Mouse (Mus musculus) liver, embryonic 13.5 days (tissue): ENCODE measurements at regions not wholly inside any gene's neighbourhood (a gene's known extent, or its start where the extent isn't known, plus 50 kb on each side); places are given as distances from the start of the nearest gene placed in this dataset.

ENCODE experiments used
- ATAC-seq: fragments of 200-750 bp; cut with Nextera tagmentation; 2 replicates; pipeline ENCODE4 v1.8.0; 2017; ENCODE audit warnings: low read depth, mild to moderate bottlenecking, moderate number of reproducible peaks, moderate library complexity
- DNase-seq: peaks from one replicate; pipeline ENCODE4 v3.0.0; 2022
- H3K27ac ChIP-seq: fragments of 300-500 bp; sonication (generic); 2 replicates; pipeline ENCODE4 v1.5.1; 2015; ENCODE audit warnings: moderate library complexity, mild to moderate bottlenecking, inconsistent platforms
- H3K27me3 ChIP-seq: fragments of 300-500 bp; sonication (generic); 2 replicates; pipeline ENCODE4 v1.6.1; 2015; ENCODE audit warnings: mild to moderate bottlenecking, inconsistent platforms
- H3K36me3 ChIP-seq: fragments of 300-500 bp; sonication (generic); 2 replicates; pipeline ENCODE4 v1.6.1; 2015; ENCODE audit warnings: mild to moderate bottlenecking, inconsistent platforms
- H3K4me1 ChIP-seq: fragments of 300-500 bp; sonication (generic); replicated peaks from 2 replicates; pipeline ENCODE4 v1.6.1; 2015; ENCODE audit warnings: inconsistent platforms
- H3K4me2 ChIP-seq: fragments of 300-500 bp; sonication (generic); 2 replicates; pipeline ENCODE4 v1.6.1; 2015; ENCODE audit warnings: inconsistent platforms, mild to moderate bottlenecking, moderate library complexity
- H3K4me3 ChIP-seq: fragments of 300-500 bp; sonication (generic); replicated peaks from 2 replicates; pipeline ENCODE4 v1.5.1; 2015; ENCODE audit warnings: mild to moderate bottlenecking, inconsistent platforms
- H3K9ac ChIP-seq: fragments of 300-500 bp; sonication (generic); 2 replicates; pipeline ENCODE4 v1.6.1; 2015; ENCODE audit warnings: mild to moderate bottlenecking, inconsistent platforms
- H3K9me3 ChIP-seq: fragments of 300-500 bp; sonication (generic); replicated peaks from 2 replicates; pipeline ENCODE4 v1.6.1; 2016; ENCODE audit warnings: inconsistent platforms
- WGBS: fragments of 180-500 bp; shearing (Covaris S2); methylation state at CpG from one replicate; pipeline ENCODE4 v1.1.7; 2015; ENCODE audit not compliant: insufficient replicate concordance; 5-methylcytosine and 5-hydroxymethylcytosine counted together

DNA sequence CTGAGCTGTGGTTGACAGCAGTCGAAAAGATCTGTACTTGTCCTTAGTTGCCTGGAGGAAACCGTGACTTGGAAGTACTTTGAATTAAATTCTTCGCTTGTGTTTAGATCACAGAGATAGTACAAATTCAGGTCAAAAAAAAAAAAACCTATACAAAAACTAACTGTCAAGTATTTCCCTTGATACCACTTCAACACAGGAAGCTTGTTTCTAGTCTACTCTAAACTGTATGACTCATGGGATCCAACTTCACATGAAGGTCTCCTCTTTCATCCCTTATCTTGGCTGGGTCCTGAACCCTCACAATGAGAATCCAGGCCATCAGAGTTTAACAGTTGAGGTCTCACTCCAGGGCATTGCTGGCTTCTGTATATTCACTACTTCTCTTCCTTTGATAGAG, 54.8 kb downstream of the Tmem30b start:
- H3K4me3 ChIP-seq: no peak overlapping the region
- H3K9ac ChIP-seq: no peak overlapping the region
- no peaks in the 10 kb centered on the region for H3K27me3 ChIP-seq
- no peak overlapping the region for H3K27ac ChIP-seq
- no peak for DNase-seq
- H3K4me1 ChIP-seq: no peaks in the 10 kb centered on the region
- no peaks in the 10 kb centered on the region for H3K36me3 ChIP-seq
- no peaks in the 10 kb centered on the region for H3K9me3 ChIP-seq
- H3K4me2 ChIP-seq: no peak overlapping the region
- ATAC-seq: no peak
- 66% methylated on average over 3 of the region's 3 CpGs for WGBS

DNA sequence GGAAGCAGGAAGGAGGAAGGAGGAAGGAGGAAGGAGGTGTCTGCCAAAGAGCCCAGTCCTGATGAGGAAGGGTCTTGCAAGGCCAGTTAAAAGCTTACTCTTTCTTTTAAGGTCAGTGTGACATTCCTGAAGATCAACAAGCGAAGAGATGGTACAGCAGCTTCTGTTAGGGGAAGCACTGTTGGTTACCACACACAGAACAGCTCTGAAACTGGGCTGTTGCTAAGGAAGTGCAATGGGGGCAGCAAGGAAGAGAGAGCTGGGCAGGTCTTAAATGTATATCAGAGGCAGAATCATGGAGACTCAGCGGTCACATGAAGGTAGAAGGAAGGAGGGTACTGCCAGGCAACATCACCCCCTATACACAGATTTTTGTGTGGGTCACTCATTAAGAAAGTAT, 63.3 kb downstream of the Tmem30b start:
- Histone ChIP-seq H3K36me3 (no peaks in the 10 kb centered on the region), H3K27me3 (no peaks in the 10 kb centered on the region), H3K4me3 (no peak overlapping the region), H3K4me2 (no peak overlapping the region), H3K27ac (no peak overlapping the region), H3K9me3 (no peaks in the 10 kb centered on the region), H3K9ac (no peak overlapping the region), H3K4me1 (no peaks in the 10 kb centered on the region)
- ATAC-seq (no peak), DNase-seq (no peak)
- WGBS: 57% methylated on average over 2 of the region's 2 CpGs

GRCm38 (mm10) chr12:73482275-73482674, 63.9 kb downstream of the Tmem30b start:
- no peaks in the 10 kb centered on the region for H3K36me3 ChIP-seq
- H3K4me3 ChIP-seq: no peak overlapping the region
- DNase-seq (no peak), ATAC-seq (no peak)
- H3K9me3 ChIP-seq: no peaks in the 10 kb centered on the region
- H3K4me2 ChIP-seq: no peak overlapping the region
- H3K9ac ChIP-seq: no peak overlapping the region
- H3K27me3 ChIP-seq: no peaks in the 10 kb centered on the region
- H3K27ac ChIP-seq: no peak overlapping the region
- H3K4me1 ChIP-seq: no peaks in the 10 kb centered on the region
- 67% methylated on average over 6 of the region's 6 CpGs for WGBS

DNA sequence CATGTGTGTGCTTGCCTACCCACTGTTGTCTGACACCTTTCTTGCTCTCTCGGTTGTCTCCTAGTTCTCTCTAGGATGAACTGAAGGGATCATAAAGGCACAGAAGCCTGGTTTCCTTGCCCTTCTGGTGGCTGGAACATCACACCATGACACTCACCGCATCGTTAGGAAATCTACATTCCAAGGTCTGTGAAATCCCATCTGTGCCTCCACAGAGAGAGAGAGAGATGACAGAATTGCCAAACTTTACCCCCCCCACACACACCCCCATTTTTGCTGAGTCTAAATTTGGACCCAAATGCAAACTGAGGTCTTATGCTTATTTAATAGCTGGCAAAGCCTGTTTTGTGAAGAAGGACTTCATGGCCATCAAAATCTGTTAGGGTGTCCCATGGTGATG, 64.5 kb downstream of the Tmem30b start:
- DNase-seq: no peak
- Histone ChIP-seq H3K9me3 (no peaks in the 10 kb centered on the region), H3K9ac (no peak overlapping the region), H3K27ac (no peak overlapping the region), H3K27me3 (no peaks in the 10 kb centered on the region), H3K36me3 (no peaks in the 10 kb centered on the region), H3K4me1 (no peaks in the 10 kb centered on the region), H3K4me3 (no peak overlapping the region), H3K4me2 (no peak overlapping the region)
- 55% methylated on average over 3 of the region's 3 CpGs for WGBS
- no peak for ATAC-seq

GRCm38 (mm10) chr12:73481165-73481564, 65.0 kb downstream of the Tmem30b start:
- Histone ChIP-seq H3K4me1 (no peaks in the 10 kb centered on the region), H3K27ac (no peak overlapping the region), H3K4me2 (no peak overlapping the region), H3K27me3 (no peaks in the 10 kb centered on the region), H3K9me3 (no peaks in the 10 kb centered on the region), H3K36me3 (no peaks in the 10 kb centered on the region), H3K4me3 (no peak overlapping the region), H3K9ac (no peak overlapping the region)
- WGBS: 75% methylated on average over 6 of the region's 6 CpGs
- no peak for DNase-seq
- ATAC-seq: no peak

DNA sequence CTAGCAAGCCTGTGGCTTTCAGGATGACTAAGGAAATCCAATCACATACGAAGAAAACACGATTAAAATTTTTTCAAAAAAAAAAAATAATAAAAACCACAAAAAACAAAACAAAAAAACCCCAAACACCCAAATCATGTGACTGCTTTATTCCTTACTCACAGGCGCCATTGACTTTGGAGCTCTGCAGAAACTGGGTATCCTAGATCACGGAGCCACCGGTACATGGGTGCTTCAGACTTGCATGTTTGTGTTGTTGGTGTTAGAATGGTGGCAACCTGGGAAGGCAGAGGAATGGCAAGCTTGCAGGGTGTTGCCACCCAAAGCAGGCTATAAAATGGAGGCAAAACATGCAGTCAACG, 65.6 kb downstream of the Tmem30b start:
- H3K36me3 ChIP-seq: no peaks in the 10 kb centered on the region
- no peak overlapping the region for H3K9ac ChIP-seq
- H3K27ac ChIP-seq: no peak overlapping the region
- H3K27me3 ChIP-seq: no peaks in the 10 kb centered on the region
- no peak overlapping the region for H3K4me3 ChIP-seq
- H3K4me1 ChIP-seq: no peaks in the 10 kb centered on the region
- no peak for ATAC-seq
- DNase-seq: no peak
- H3K9me3 ChIP-seq: no peaks in the 10 kb centered on the region
- 79% methylated on average over 6 of the region's 6 CpGs for WGBS
- no peak overlapping the region for H3K4me2 ChIP-seq

DNA sequence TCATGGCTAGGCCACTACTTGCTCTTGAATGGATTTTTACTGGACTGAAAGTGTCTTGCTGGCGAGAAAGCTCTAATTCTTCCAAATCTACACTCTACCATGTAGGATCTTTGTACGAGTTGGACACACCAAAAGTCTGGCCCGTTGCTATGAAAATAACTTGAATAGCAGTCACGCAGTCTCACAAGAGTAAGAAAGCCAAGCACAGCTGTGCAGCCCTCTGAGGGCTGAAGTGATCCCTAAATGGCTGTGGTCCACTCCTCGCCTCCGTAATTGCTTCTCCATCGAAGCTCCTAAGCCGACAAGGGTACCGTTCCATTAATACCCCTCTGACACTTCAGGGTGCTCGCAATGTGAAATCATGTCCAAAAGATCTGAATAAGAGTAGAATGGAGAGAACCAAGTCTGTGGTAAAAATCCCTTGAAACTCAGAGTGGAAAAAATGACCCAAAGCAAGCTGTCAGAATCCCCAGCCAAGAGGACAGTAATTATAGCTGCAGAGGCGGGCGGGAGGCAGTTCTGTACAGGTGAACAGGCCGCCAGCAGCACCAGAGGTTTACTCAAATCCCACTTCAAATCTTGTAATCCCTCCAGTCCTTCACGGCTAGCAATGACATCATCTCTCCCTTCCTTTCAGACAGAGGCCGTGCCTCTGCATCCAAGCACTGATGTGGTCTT, 66.1 kb downstream of the Tmem30b start:
- H3K27ac ChIP-seq: no peak overlapping the region
- DNase-seq (no peak), ATAC-seq (no peak)
- H3K9ac ChIP-seq: no peak overlapping the region
- 74% methylated on average over 15 of the region's 15 CpGs for WGBS
- no peaks in the 10 kb centered on the region for H3K9me3 ChIP-seq
- no peaks in the 10 kb centered on the region for H3K36me3 ChIP-seq
- no peaks in the 10 kb centered on the region for H3K27me3 ChIP-seq
- no peak overlapping the region for H3K4me2 ChIP-seq
- H3K4me1 ChIP-seq: no peaks in the 10 kb centered on the region
- no peak overlapping the region for H3K4me3 ChIP-seq

DNA sequence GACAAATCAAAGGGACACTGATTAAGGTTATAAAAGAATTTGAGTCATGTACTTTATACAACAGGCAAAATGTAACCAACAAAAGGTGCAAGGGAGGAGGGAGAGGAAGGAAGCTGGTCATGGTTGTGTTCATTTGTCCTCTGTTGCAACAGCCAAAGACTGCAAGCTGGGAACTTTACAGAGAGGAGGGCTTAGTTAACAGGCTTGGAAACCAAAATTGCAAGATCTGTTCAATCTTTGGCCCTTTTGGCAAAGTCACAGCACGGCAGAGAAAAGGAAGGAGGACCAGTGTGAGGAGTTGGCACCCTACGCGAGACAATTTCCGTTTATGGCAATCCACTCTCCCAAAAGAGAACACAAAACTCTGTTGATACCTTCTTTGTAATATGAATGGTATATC, 67.6 kb downstream of the Tmem30b start:
- ATAC-seq (no peak), DNase-seq (no peak)
- Histone ChIP-seq H3K9ac (no peak overlapping the region), H3K27me3 (no peaks in the 10 kb centered on the region), H3K27ac (no peak overlapping the region), H3K36me3 (no peaks in the 10 kb centered on the region), H3K4me2 (no peak overlapping the region), H3K4me1 (no peaks in the 10 kb centered on the region), H3K9me3 (no peaks in the 10 kb centered on the region), H3K4me3 (no peak overlapping the region)
- WGBS: 74% methylated on average over 4 of the region's 4 CpGs

DNA sequence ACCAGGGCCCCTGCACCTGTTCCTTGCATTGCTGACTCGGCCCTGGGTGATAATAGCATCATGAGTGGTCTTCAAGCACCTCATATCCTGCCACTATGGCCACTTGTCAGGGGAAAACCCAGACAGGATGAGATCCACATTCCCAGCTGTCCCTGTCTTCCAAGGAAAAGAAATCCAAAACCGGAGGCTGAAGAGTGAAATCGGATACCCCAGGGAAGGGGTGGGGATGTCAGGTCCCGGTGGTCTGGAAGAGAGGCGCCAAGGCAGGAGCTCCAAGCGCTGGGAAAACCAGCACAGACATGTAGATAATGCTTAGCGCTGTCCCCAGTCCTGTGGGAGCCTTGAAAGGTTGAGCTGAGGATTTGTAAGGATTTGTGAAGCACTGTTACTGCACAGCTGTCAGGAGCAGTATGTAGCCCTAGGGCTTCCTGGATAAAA, 69.8 kb downstream of the Tmem30b start:
- no peaks in the 10 kb centered on the region for H3K36me3 ChIP-seq
- no peaks in the 10 kb centered on the region for H3K27me3 ChIP-seq
- no peak for ATAC-seq
- no peaks in the 10 kb centered on the region for H3K9me3 ChIP-seq
- H3K4me1 ChIP-seq: no peaks in the 10 kb centered on the region
- no peak overlapping the region for H3K4me3 ChIP-seq
- no peak overlapping the region for H3K27ac ChIP-seq
- no peak overlapping the region for H3K4me2 ChIP-seq
- DNase-seq: no peak
- WGBS: 18% methylated on average over 7 of the region's 7 CpGs
- no peak overlapping the region for H3K9ac ChIP-seq

GRCm38 (mm10) chr12:73475774-73476173, 70.4 kb downstream of the Tmem30b start:
- WGBS: 42% methylated on average over 3 of the region's 3 CpGs

DNA sequence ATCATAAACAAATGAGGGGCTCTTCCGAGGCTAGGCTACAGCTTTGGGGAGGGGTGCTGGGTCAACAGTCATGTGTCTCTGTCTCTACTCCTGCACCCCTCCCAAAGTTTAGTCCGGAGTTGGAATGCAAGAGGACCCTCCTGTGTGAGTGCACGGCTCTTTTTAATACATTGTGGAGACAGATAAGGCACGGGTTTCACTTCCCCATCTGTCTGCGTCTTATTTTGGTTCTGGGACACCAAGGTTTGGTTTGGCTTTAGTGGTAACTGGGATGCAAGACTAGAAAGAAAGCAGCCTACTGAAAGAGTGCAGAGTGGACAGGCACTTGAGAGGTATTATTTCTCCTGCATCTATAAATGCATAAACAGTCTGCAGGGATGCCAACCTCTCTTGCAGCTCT, 71.2 kb downstream of the Tmem30b start:
- H3K27ac ChIP-seq: no peak overlapping the region
- H3K4me1 ChIP-seq: no peaks in the 10 kb centered on the region
- no peaks in the 10 kb centered on the region for H3K27me3 ChIP-seq
- no peaks in the 10 kb centered on the region for H3K36me3 ChIP-seq
- DNase-seq (no peak), ATAC-seq (no peak)
- no peak overlapping the region for H3K4me3 ChIP-seq
- no peak overlapping the region for H3K9ac ChIP-seq
- 15% methylated on average over 5 of the region's 5 CpGs for WGBS
- H3K9me3 ChIP-seq: no peaks in the 10 kb centered on the region
- no peak overlapping the region for H3K4me2 ChIP-seq

More at GRCm38 (mm10) chr12:73475774-73476173, 70.4 kb downstream of the Tmem30b start:
- no peak overlapping the region for H3K9ac ChIP-seq
- no peaks in the 10 kb centered on the region for H3K27me3 ChIP-seq
- H3K27ac ChIP-seq: no peak overlapping the region
- no peak for DNase-seq
- H3K4me3 ChIP-seq: no peak overlapping the region
- no peak for ATAC-seq
- H3K4me2 ChIP-seq: no peak overlapping the region
- H3K4me1 ChIP-seq: no peaks in the 10 kb centered on the region
- no peaks in the 10 kb centered on the region for H3K9me3 ChIP-seq
- no peaks in the 10 kb centered on the region for H3K36me3 ChIP-seq

DNA sequence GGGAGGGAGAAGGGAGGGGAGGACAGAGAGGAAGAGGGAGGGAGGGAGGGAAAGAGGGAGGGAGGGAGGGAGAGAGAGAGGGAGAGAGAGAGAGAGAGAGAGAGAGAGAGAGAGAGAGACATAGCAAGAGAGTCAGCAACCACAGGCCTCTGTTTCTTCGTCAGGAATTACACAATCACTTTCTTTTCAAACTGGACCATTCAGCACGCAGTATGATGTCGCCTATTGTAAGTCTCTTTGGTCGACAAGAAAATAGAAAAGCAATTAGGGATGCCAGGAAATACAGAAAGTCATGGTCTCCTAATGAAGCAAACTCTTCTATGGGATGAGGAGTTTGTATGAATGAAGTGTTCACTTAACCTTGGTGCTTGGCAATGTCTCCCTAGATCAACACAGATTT, 73.1 kb downstream of the Tmem30b start:
- no peaks in the 10 kb centered on the region for H3K4me1 ChIP-seq
- H3K4me2 ChIP-seq: no peak overlapping the region
- ATAC-seq (no peak), DNase-seq (no peak)
- no peak overlapping the region for H3K27ac ChIP-seq
- no peak overlapping the region for H3K4me3 ChIP-seq
- no peak overlapping the region for H3K9ac ChIP-seq
- 53% methylated on average over 4 of the region's 4 CpGs for WGBS
- no peaks in the 10 kb centered on the region for H3K36me3 ChIP-seq
- H3K27me3 ChIP-seq: no peaks in the 10 kb centered on the region
- H3K9me3 ChIP-seq: no peaks in the 10 kb centered on the region
